Mouse (Mus musculus): ENCODE measurements around the gene Lgalsl. TPM values are rescaled to one million over a fixed set of nuclear protein-coding genes. Genes with fewer than 3 reads are reported as not detected.

Gene Lgalsl
- total RNA-seq, 4 experiments from 2014 or later = 68.0 to 76.2 (median 72.6) TPM

- no peak for DNase-seq (ENCODE audit: low spot score in 2 of 2)
These were observed 46.1 kb downstream of the Lgalsl start for GRCm38 (mm10) chr11:20784776-20785175.

DNA sequence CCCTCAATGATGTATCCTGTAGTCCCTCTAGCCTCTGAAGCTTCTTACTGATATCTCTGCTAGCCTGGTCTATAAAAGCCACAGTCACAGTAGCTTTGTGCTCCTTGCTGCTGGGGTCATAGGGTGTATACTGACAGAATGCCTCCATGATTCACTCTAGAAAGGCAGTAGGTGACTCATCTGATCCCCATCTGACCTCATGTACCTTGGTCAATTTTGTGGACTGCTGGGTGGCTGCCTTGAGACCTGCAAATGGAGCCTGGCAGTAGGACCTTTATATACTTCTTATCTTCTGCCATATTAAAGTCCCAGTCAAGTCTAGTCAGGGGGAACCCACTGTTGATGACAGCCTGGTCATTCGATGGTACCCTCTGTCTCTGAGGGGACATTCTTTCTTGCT, 47.4 kb downstream of the Lgalsl start:
- no peak for DNase-seq (ENCODE audit: low spot score in 2 of 2)

GRCm38 (mm10) chr11:20782620-20783019, 48.2 kb downstream of the Lgalsl start:
- DNase-seq (ENCODE audit: low spot score in 2 of 2) = no peak

GRCm38 (mm10) chr11:20780312-20780711, 50.5 kb downstream of the Lgalsl start:
- no peak for DNase-seq (ENCODE audit: low spot score in 2 of 2)

- DNase-seq (ENCODE audit: low spot score in 2 of 2) = no peak
These were observed 51.8 kb downstream of the Lgalsl start for GRCm38 (mm10) chr11:20778861-20779563.

GRCm38 (mm10) chr11:20778298-20778697, 52.6 kb downstream of the Lgalsl start:
- DNase-seq (ENCODE audit: low spot score in 2 of 2) = no peak

- no peak for DNase-seq (ENCODE audit: low spot score in 2 of 2)
These were observed 54.2 kb downstream of the Lgalsl start for GRCm38 (mm10) chr11:20776668-20777067.

Other genes starting within 250 kb of the Lgalsl start
- gene Aftph, start 89.5 kb downstream of the Lgalsl start, total RNA-seq (2022) = 10 to 100 TPM; 18.3 to 25.0 (median 19.0) TPM

All from gastrocnemius, adult 8-10 months (tissue).